Mouse (Mus musculus) adipocyte (in vitro differentiated cells): Measurements from ENCODE around the gene Rgs8.

ENCODE experiments used
- DNase-seq: peaks from one replicate; pipeline ENCODE4 v3.0.0-alpha.2; 2016; ENCODE audit warnings: low spot score

Rgs8 gene

GRCm38 (mm10) chr1:153742374-153743155 lies 89.7 kb downstream of the Rgs8 start:
- DNase-seq = peak; percentile 88

GRCm38 (mm10) chr1:153746119-153746670 lies 93.4 kb downstream of the Rgs8 start:
- no peak for DNase-seq

DNA sequence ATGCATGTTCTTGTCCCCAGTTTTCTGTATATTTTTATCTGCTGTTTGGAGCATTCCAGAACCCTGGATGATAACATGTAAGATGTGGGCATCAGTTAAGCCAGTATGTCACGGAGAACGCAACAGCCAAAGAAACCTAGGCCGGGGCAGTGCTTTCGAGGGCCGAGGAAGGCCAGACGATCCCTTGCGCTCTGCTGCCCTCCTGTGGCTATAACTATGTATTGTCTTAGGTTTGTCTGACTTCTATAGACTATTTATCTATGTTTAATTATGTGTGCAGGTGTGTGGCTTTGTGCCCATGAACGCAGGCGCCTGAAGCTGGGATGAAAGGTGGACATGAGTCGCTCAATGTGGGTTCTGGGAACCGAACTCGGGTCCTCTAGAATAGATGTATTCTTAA lies 93.9 kb downstream of the Rgs8 start:
- DNase-seq = peak; percentile 78

DNA sequence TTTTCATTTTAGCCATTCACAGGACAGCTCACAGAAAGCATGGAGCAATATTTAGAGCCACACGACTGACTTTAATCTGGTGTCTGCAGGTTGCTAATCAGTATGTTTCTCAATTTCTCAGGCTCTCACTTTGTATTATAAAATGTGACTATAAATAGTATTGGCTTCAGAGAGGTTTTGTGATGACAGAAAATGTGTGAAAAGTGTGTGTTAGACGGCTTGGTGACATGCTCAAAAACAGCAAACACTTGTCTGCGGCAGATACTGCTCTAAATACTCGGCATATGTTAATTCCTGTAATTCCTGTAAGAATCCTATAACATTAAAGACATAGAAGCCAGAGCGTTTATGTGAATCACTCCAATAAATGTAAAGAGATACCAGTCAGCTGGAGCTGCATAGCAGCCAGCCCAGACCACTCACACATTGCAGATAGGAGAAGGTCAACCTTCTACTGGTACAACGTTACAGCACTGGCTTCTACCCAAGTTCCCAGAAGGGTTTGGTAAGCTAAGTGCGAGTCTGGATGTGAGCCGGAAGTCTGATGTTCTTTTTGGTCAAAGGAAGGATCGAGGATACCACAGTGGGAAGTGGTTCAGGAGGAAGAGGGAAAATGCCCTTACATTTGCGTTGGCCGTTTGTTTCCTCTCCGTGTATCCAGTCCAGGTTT lies 95.2 kb downstream of the Rgs8 start:
- DNase-seq = no peak

GRCm38 (mm10) chr1:153748549-153748948 lies 95.7 kb downstream of the Rgs8 start:
- no peak for DNase-seq

- DNase-seq = peak; percentile 84
Observed at GRCm38 (mm10) chr1:153749211-153749801, 96.5 kb downstream of the Rgs8 start, which contains the start of gene Rnasel. Gene Rnasel (plus strand): TSS chr1:153749426.
